8 mouse cellular contexts compared by ENCODE assay signal in genomic region chrX:51204626-51205547, GRCm38 (mm10). TPM values are rescaled to one million over a fixed set of nuclear protein-coding genes. Genes with fewer than 3 reads are reported as not detected.
DNase-seq lines count a peak whose midpoint lies in the region; ATAC-seq and TF ChIP-seq lines count a peak whose summit lies in the region.

No protein-coding gene starts in this region.

- H3K36me3 ChIP-seq in E14TG2a.4 (ENCODE audit: insufficient read depth, low read length), result no peaks in the 10 kb centered on the region
- no peaks in the 10 kb centered on the region for H3K36me3 ChIP-seq in limb, embryonic 14.5 days (ENCODE audit: control insufficient read depth, insufficient read depth, low read length)
- H3K36me3 ChIP-seq in midbrain, embryonic 15.5 days (replicated peaks), result no peaks in the 10 kb centered on the region
- no peaks in the 10 kb centered on the region for H3K36me3 ChIP-seq in stomach, embryonic 15.5 days

- H3K4me2 ChIP-seq in limb, embryonic 14.5 days (replicated peaks; ENCODE audit: low read depth, low read length, severe bottlenecking), result peak overlapping the region; percentile 50
- peak overlapping the region; percentile 94 for H3K4me2 ChIP-seq in midbrain, embryonic 15.5 days
- H3K4me2 ChIP-seq in stomach, embryonic 15.5 days, result peak overlapping the region; percentile 68

- no peak for TF ChIP-seq POLR2A in embryonic fibroblast, embryonic 13.5 days (IDR thresholded peaks at IDR 0.05; ENCODE audit: low read depth, low read length)
- no peak for TF ChIP-seq POLR2A in limb, embryonic 14.5 days (IDR thresholded peaks at IDR 0.05; ENCODE audit: borderline replicate concordance, extremely low read depth, insufficient read depth, insufficient read length)

- 22% methylated on average over 49 of the region's 67 CpGs for WGBS in limb, embryonic 14.5 days
- WGBS in midbrain, embryonic 15.5 days, result 26% methylated on average over 60 of the region's 67 CpGs
- 25% methylated on average over 37 of the region's 67 CpGs for WGBS in stomach, embryonic 15.5 days

- H3K4me1 ChIP-seq in E14TG2a.4 (replicated peaks; ENCODE audit: low read depth, low read length), result 0 out of 2 replicates have a peak, but pooled peaks cover 4% of the 10 kb centered on the region
- H3K4me1 ChIP-seq in embryonic fibroblast, embryonic 13.5 days (ENCODE audit: control insufficient read depth, insufficient read depth, low read length), result no peaks in the 10 kb centered on the region
- no peaks in the 10 kb centered on the region for H3K4me1 ChIP-seq in limb, embryonic 14.5 days (ENCODE audit: control insufficient read depth, insufficient read depth, low read length)
- H3K4me1 ChIP-seq in midbrain, embryonic 15.5 days, result 0 out of 2 replicates have a peak, but pooled peaks cover 2% of the 10 kb centered on the region
- H3K4me1 ChIP-seq in stomach, embryonic 15.5 days, result no peaks in the 10 kb centered on the region

- no peak for TF ChIP-seq CTCF in E14TG2a.4 (conservative IDR thresholded peaks at IDR 0.05; ENCODE audit: low read length)
- no peak for TF ChIP-seq CTCF in embryonic fibroblast, embryonic 13.5 days (IDR thresholded peaks at IDR 0.05; ENCODE audit: borderline replicate concordance, insufficient read depth, low read length)

- H3K27me3 ChIP-seq in E14TG2a.4 (ENCODE audit: insufficient read depth, low read length), result peaks cover 19% of the 10 kb centered on the region
- H3K27me3 ChIP-seq in limb, embryonic 14.5 days (ENCODE audit: control insufficient read depth, insufficient read depth, low read length), result no peaks in the 10 kb centered on the region
- H3K27me3 ChIP-seq in midbrain, embryonic 15.5 days (replicated peaks), result peaks cover 18% of the 10 kb centered on the region; the same call in 1 of the 2 replicates
- H3K27me3 ChIP-seq in stomach, embryonic 15.5 days (replicated peaks), result no peaks in the 10 kb centered on the region

- peak overlapping the region; percentile 69 for H3K9ac ChIP-seq in limb, embryonic 14.5 days (ENCODE audit: low read depth, low read length, severe bottlenecking)
- H3K9ac ChIP-seq in midbrain, embryonic 15.5 days, result peak overlapping the region; percentile 27; the same call in 1 of the 2 replicates
- H3K9ac ChIP-seq in stomach, embryonic 15.5 days, result peak overlapping the region; percentile 19

- H3K27ac ChIP-seq in embryonic fibroblast, embryonic 13.5 days (ENCODE audit: insufficient read depth, low read length), result no peak overlapping the region
- peak overlapping the region; percentile 85 for H3K27ac ChIP-seq in limb, embryonic 14.5 days (replicated peaks; ENCODE audit: low read depth, low read length)
- H3K27ac ChIP-seq in midbrain, embryonic 15.5 days, result no peak overlapping the region
- H3K27ac ChIP-seq in stomach, embryonic 15.5 days, result peak overlapping the region; percentile 89

- H3K4me3 ChIP-seq in E14TG2a.4 (replicated peaks; ENCODE audit: low read length), result peak overlapping the region; percentile 79
- peak overlapping the region; percentile 54 for H3K4me3 ChIP-seq in embryonic fibroblast, embryonic 13.5 days (ENCODE audit: insufficient read depth, low read length)
- H3K4me3 ChIP-seq in limb, embryonic 14.5 days (replicated peaks; ENCODE audit: low read length), result peak overlapping the region; percentile 55
- H3K4me3 ChIP-seq in midbrain, embryonic 15.5 days, result peak overlapping the region; percentile 54
- peak overlapping the region; percentile 58 for H3K4me3 ChIP-seq in stomach, embryonic 15.5 days (replicated peaks)

- DNase-seq in adrenal gland, postnatal 4 days (ENCODE audit: low spot score in 2 of 2), result peak; percentile 10 to 21
- peak; percentile 42 for DNase-seq in limb, embryonic 14.5 days (ENCODE audit: low spot score)
- DNase-seq in left cerebral cortex, adult 18-20 months (ENCODE audit: low spot score in 2 of 2), result no peak

- no peaks in the 10 kb centered on the region for H3K9me3 ChIP-seq in E14TG2a.4 (ENCODE audit: low read length)
- no peaks in the 10 kb centered on the region for H3K9me3 ChIP-seq in limb, embryonic 14.5 days (ENCODE audit: control insufficient read depth, low read length)
- H3K9me3 ChIP-seq in midbrain, embryonic 15.5 days, result no peaks in the 10 kb centered on the region
- no peaks in the 10 kb centered on the region for H3K9me3 ChIP-seq in stomach, embryonic 15.5 days

- ATAC-seq in hematopoietic stem cell, adult 5-6 weeks (replicated peaks in 1 of 2; ENCODE audit: insufficient read depth in 1 of 2, low FRiP score in 2 of 2, low TSS enrichment in 1 of 2, low read depth in 1 of 2, poor library complexity in 2 of 2, severe bottlenecking in 2 of 2), result peak; percentile 85 to 89
- peak; percentile 85 for ATAC-seq in limb, embryonic 14.5 days (ENCODE audit: low FRiP score, low read depth)
- ATAC-seq in midbrain, embryonic 15.5 days (replicated peaks), result peak; percentile 88
- ATAC-seq in stomach, embryonic 15.5 days (ENCODE audit: insufficient read depth, low FRiP score, low read depth), result peak; percentile 88

RNA-seq across cellular contexts. Expression of gene Mbnl3, which starts 1.4 kb away (rescaled TPM):
- total RNA-seq in adrenal gland, postnatal 4 days (2021), result 10 to 100 TPM; 12.5 to 14.2 TPM
- 8.6 and 11.3 TPM in 2 replicates for polyA plus RNA-seq in embryonic fibroblast, embryonic 13.5 days (2011; ENCODE audit: insufficient read length, low read depth, missing spikeins)
- 43.8 and 45.4 TPM in 2 replicates for total RNA-seq in hematopoietic stem cell, adult 5-6 weeks (2017)
- 10.7 and 12.9 TPM in 2 replicates for polyA plus RNA-seq in limb, embryonic 14.5 days (2012; rRNA removed)
- polyA plus RNA-seq in limb, embryonic 14.5 days (2014; fragmentation: Nextera tagmentation; extraction: Ambion mirVana), result 15.7 and 19.1 TPM in 2 replicates
- 0.65 and 1.1 TPM in 2 replicates for polyA plus RNA-seq in midbrain, embryonic 15.5 days (2015; fragmentation: Nextera tagmentation; extraction: Ambion mirVana)
- polyA plus RNA-seq in stomach, embryonic 15.5 days (2015; fragmentation: Nextera tagmentation; extraction: Ambion mirVana), result 10.9 and 11.7 TPM in 2 replicates
- under 1 TPM in 1 of 2 experiments, not detected in 1; 0.16 TPM for total RNA-seq in left cerebral cortex, adult 18-20 months (2021)

Comparison
In these comparisons a context has a peak if more than half of its experiments do, and no peak if none do; other contexts are left out.
1. DNase-seq: peak in adrenal gland, postnatal 4 days (2 of 2) and limb, embryonic 14.5 days (single experiment); none in left cerebral cortex, adult 18-20 months (0 of 2).
2. H3K27ac ChIP-seq: peak in limb, embryonic 14.5 days (single experiment) and stomach, embryonic 15.5 days (single experiment); none in embryonic fibroblast, embryonic 13.5 days (single experiment) and midbrain, embryonic 15.5 days (single experiment).
3. H3K9ac ChIP-seq: peak in every context shown above with its lines; median percentile 69 in limb, embryonic 14.5 days; 27 in midbrain, embryonic 15.5 days; 19 in stomach, embryonic 15.5 days.
4. Peak in every context shown above with its lines, with median percentiles within 50 percentile points of each other: H3K4me3 ChIP-seq, ATAC-seq and H3K4me2 ChIP-seq.